Mouse (Mus musculus) olfactory bulb, adult 2 months (tissue): Measurements from ENCODE around the gene Wscd2.

Experiments
- CTCF ChIP-seq: fragments of 200-500 bp; IDR thresholded peaks from 2 replicates; pipeline ENCODE4 v1.5.1; 2012; ENCODE audit warnings: low read depth, mild to moderate bottlenecking, low read length, moderate library complexity; ENCODE audit not compliant: insufficient read depth
- POLR2A ChIP-seq: fragments of 200-500 bp; IDR thresholded peaks from 2 replicates; pipeline ENCODE4 v1.6.1; 2012; ENCODE audit warnings: mild to moderate bottlenecking, low read depth, low read length, moderate library complexity; ENCODE audit not compliant: insufficient read depth

DNA sequence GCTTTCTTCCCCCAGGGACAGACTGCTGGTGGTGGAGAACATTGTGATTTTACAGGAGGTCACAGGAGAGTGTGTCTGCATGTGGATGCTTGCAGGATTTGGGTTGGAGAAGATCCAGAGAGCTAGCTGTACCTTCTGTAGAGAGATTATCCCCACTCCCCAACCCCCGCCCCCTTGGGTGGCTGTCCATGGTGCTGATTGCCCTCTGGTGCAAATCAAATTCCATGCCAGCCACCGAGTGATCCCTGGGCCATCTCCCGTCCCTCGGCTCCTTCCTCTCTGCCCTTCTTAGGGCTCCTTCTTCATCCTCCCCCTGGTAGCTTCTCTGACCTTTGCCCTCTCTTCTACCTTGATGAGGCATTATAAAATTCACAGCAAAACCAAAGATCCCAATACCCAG is 74.3 kb downstream of the Wscd2 start:
- TF ChIP-seq CTCF (no peak), POLR2A (no peak)
